Mouse (Mus musculus): ENCODE results near the gene Hnrnpm.

The Hnrnpm gene

GRCm38 (mm10) chr17:33681767-33682166 is 4.9 kb downstream of the Hnrnpm start:
- TF ChIP-seq GATA4 (IDR thresholded peaks at IDR 0.05; ENCODE audit: insufficient replicate concordance, low read length): no peak

GRCm38 (mm10) chr17:33678771-33679170 is 7.9 kb downstream of the Hnrnpm start:
- TF ChIP-seq GATA4 (IDR thresholded peaks at IDR 0.05; ENCODE audit: insufficient replicate concordance, low read length): no peak

- TF ChIP-seq GATA4 (IDR thresholded peaks at IDR 0.05; ENCODE audit: insufficient replicate concordance, low read length): no peak
Measured at GRCm38 (mm10) chr17:33676086-33676485, 10.6 kb downstream of the Hnrnpm start.

- no peak for TF ChIP-seq GATA4 (IDR thresholded peaks at IDR 0.05; ENCODE audit: insufficient replicate concordance, low read length)
Measured at GRCm38 (mm10) chr17:33675452-33675851, 11.2 kb downstream of the Hnrnpm start.

GRCm38 (mm10) chr17:33673837-33674236 is 12.8 kb downstream of the Hnrnpm start:
- TF ChIP-seq GATA4 (IDR thresholded peaks at IDR 0.05; ENCODE audit: insufficient replicate concordance, low read length): no peak

GRCm38 (mm10) chr17:33669681-33670080 is 17.0 kb downstream of the Hnrnpm start:
- TF ChIP-seq GATA4 (IDR thresholded peaks at IDR 0.05; ENCODE audit: insufficient replicate concordance, low read length): no peak

GRCm38 (mm10) chr17:33666813-33667212 is 19.8 kb downstream of the Hnrnpm start:
- TF ChIP-seq GATA4 (IDR thresholded peaks at IDR 0.05; ENCODE audit: insufficient replicate concordance, low read length): no peak

GRCm38 (mm10) chr17:33649781-33650475 is 36.7 kb downstream of the Hnrnpm start:
- TF ChIP-seq GATA4 (IDR thresholded peaks at IDR 0.05; ENCODE audit: insufficient replicate concordance, low read length): no peak

- no peak for TF ChIP-seq GATA4 (IDR thresholded peaks at IDR 0.05; ENCODE audit: insufficient replicate concordance, low read length)
Measured at GRCm38 (mm10) chr17:33645073-33645472, 41.6 kb downstream of the Hnrnpm start.

GRCm38 (mm10) chr17:33644068-33644467 is 42.6 kb downstream of the Hnrnpm start:
- no peak for TF ChIP-seq GATA4 (IDR thresholded peaks at IDR 0.05; ENCODE audit: insufficient replicate concordance, low read length)

- no peak for TF ChIP-seq GATA4 (IDR thresholded peaks at IDR 0.05; ENCODE audit: insufficient replicate concordance, low read length)
Measured at GRCm38 (mm10) chr17:33639743-33640142, 46.9 kb downstream of the Hnrnpm start.

- TF ChIP-seq GATA4 (IDR thresholded peaks at IDR 0.05; ENCODE audit: insufficient replicate concordance, low read length): no peak
Measured at GRCm38 (mm10) chr17:33637516-33638276, 49.0 kb downstream of the Hnrnpm start, which contains the start of gene Pram1. Gene Pram1 (plus strand): TSS chr17:33638056.

- TF ChIP-seq GATA4 (IDR thresholded peaks at IDR 0.05; ENCODE audit: insufficient replicate concordance, low read length): no peak
Measured at GRCm38 (mm10) chr17:33637038-33637437, 49.6 kb downstream of the Hnrnpm start.

- TF ChIP-seq GATA4 (IDR thresholded peaks at IDR 0.05; ENCODE audit: insufficient replicate concordance, low read length): no peak
Measured at GRCm38 (mm10) chr17:33631796-33632195, 54.9 kb downstream of the Hnrnpm start.

GRCm38 (mm10) chr17:33631236-33631635 is 55.4 kb downstream of the Hnrnpm start:
- no peak for TF ChIP-seq GATA4 (IDR thresholded peaks at IDR 0.05; ENCODE audit: insufficient replicate concordance, low read length)

GRCm38 (mm10) chr17:33630171-33630895 is 56.3 kb downstream of the Hnrnpm start:
- no peak for TF ChIP-seq GATA4 (IDR thresholded peaks at IDR 0.05; ENCODE audit: insufficient replicate concordance, low read length)

Measured in liver, adult (tissue).